Mouse (Mus musculus) lung, adult 2 months (tissue): ENCODE data around the gene Trim11.

Experiments used
- CTCF ChIP-seq: fragments of 200-500 bp; IDR thresholded peaks from 2 replicates; pipeline ENCODE4 v1.5.1; 2011; ENCODE audit warnings: mild to moderate bottlenecking, low read length, control low read depth; ENCODE audit not compliant: insufficient read depth
- POLR2A ChIP-seq: fragments of 200-500 bp; IDR thresholded peaks from 2 replicates; pipeline ENCODE4 v1.6.1; 2011; ENCODE audit warnings: low read depth, mild to moderate bottlenecking, control low read depth, low read length, borderline replicate concordance; ENCODE audit errors: extremely low read depth

- TF ChIP-seq CTCF (no peak), POLR2A (no peak)
Observed at GRCm38 (mm10) chr11:58931576-58931975, 46.3 kb upstream of the Trim11 start.
